ENCODE assay signal across 18 mouse cellular contexts in genomic region chr1:165365057-165365456, GRCm38 (mm10).
DNase-seq lines count a peak whose midpoint lies in the region; ATAC-seq and TF ChIP-seq lines count a peak whose summit lies in the region.
"Had no signal": no experiment of that assay in that cellular context is flagged by ENCODE, and none has a peak within 500 bp of the region (broad histone marks: within the 10 kb centered on the region; RNA-seq: fewer than 3 reads in every experiment).

No protein-coding gene starts in this region.

- no peak overlapping the region for H3K4me3 ChIP-seq in gastrocnemius, adult 2 months
- H3K4me3 ChIP-seq in lung, postnatal 0 days (ENCODE audit: low read depth, low read length): no peak overlapping the region
- no peak overlapping the region for H3K4me3 ChIP-seq in forebrain, embryonic 10.5 days
- no peak overlapping the region for H3K4me3 ChIP-seq in hindbrain, embryonic 14.5 days (replicated peaks; ENCODE audit: low read length)
- H3K4me3 ChIP-seq: limb, embryonic 12.5 days; lung, embryonic 15.5 days; megakaryocyte, embryonic 14.5 days; neural tube, embryonic 13.5 days had no signal

- 94% methylated on average over 3 of the region's 3 CpGs for WGBS in lung, postnatal 0 days
- WGBS in forebrain, embryonic 10.5 days: 88% methylated on average over 3 of the region's 3 CpGs
- 93% methylated on average over 3 of the region's 3 CpGs for WGBS in hindbrain, embryonic 14.5 days

- intact Hi-C loops in gastrocnemius, adult 2 months (cut with DNase I): no loop called here

- H3K9me3 ChIP-seq in lung, postnatal 0 days (ENCODE audit: low read length): no peaks in the 10 kb centered on the region
- H3K9me3 ChIP-seq in forebrain, embryonic 10.5 days: no peaks in the 10 kb centered on the region
- no peaks in the 10 kb centered on the region for H3K9me3 ChIP-seq in hindbrain, embryonic 14.5 days (ENCODE audit: control insufficient read depth, low read length)
- H3K9me3 ChIP-seq: limb, embryonic 12.5 days; lung, embryonic 15.5 days; megakaryocyte, embryonic 14.5 days; neural tube, embryonic 13.5 days had no signal

- no peaks in the 10 kb centered on the region for H3K27me3 ChIP-seq in lung, postnatal 0 days (replicated peaks; ENCODE audit: insufficient read depth, low read length)
- no peaks in the 10 kb centered on the region for H3K27me3 ChIP-seq in forebrain, embryonic 10.5 days (ENCODE audit: poor library complexity, severe bottlenecking)
- H3K27me3 ChIP-seq in hindbrain, embryonic 14.5 days (ENCODE audit: control insufficient read depth, insufficient read depth, low read length): no peaks in the 10 kb centered on the region
- H3K27me3 ChIP-seq: limb, embryonic 12.5 days; lung, embryonic 15.5 days; megakaryocyte, embryonic 14.5 days; neural tube, embryonic 13.5 days had no signal

- no peak for ATAC-seq in lung, postnatal 0 days
- no peak for ATAC-seq in hindbrain, embryonic 14.5 days (ENCODE audit: low FRiP score)

- no peaks in the 10 kb centered on the region for H3K4me1 ChIP-seq in lung, postnatal 0 days (ENCODE audit: insufficient read depth, low read depth, low read length)
- no peaks in the 10 kb centered on the region for H3K4me1 ChIP-seq in forebrain, embryonic 10.5 days
- H3K4me1 ChIP-seq in hindbrain, embryonic 14.5 days (replicated peaks; ENCODE audit: control insufficient read depth, insufficient read depth, low read length): no peaks in the 10 kb centered on the region
- H3K4me1 ChIP-seq: limb, embryonic 12.5 days; lung, embryonic 15.5 days; neural tube, embryonic 13.5 days had no signal

- no peak overlapping the region for H3K9ac ChIP-seq in lung, postnatal 0 days (replicated peaks; ENCODE audit: low read depth)
- no peak overlapping the region for H3K9ac ChIP-seq in hindbrain, embryonic 14.5 days
- H3K9ac ChIP-seq: limb, embryonic 12.5 days; lung, embryonic 15.5 days; neural tube, embryonic 13.5 days had no signal

- peak; percentile 36; the same call in 1 of the 2 replicates for TF ChIP-seq CTCF in gastrocnemius, adult 2 months (IDR thresholded peaks at IDR 0.05)
- peak; percentile 28; the same call in 1 of the 2 replicates for TF ChIP-seq CTCF in lung, postnatal 0 days (IDR thresholded peaks at IDR 0.05)

- no peak for TF ChIP-seq EP300 in lung, postnatal 0 days (IDR thresholded peaks at IDR 0.05)

- no peak overlapping the region for H3K27ac ChIP-seq in gastrocnemius, adult 2 months
- H3K27ac ChIP-seq in lung, postnatal 0 days (ENCODE audit: low read length): no peak overlapping the region
- H3K27ac ChIP-seq in forebrain, embryonic 10.5 days: no peak overlapping the region
- H3K27ac ChIP-seq in hindbrain, embryonic 14.5 days: no peak overlapping the region
- H3K27ac ChIP-seq: limb, embryonic 12.5 days; lung, embryonic 15.5 days; neural tube, embryonic 13.5 days had no signal

- no peak for DNase-seq in gastrocnemius, adult 2 months
- no peak for DNase-seq in gastrocnemius, postnatal 10 days
- DNase-seq in lung, postnatal 0 days (ENCODE audit: low spot score): peak; percentile 14
- DNase-seq in lung, postnatal 25 days (ENCODE audit: low spot score): no peak
- peak; percentile 5 for DNase-seq in c-Kit-negative CD71-positive TER-119-positive erythroid progenitor cells, embryonic 14.5 days (ENCODE audit: low read depth, low spot score)
- DNase-seq in thymus, postnatal 0 days (ENCODE audit: low spot score): no peak
- DNase-seq in forebrain, embryonic 10.5 days (ENCODE audit: extremely low spot score, low spot score): no peak
- DNase-seq in hindbrain, embryonic 14.5 days (ENCODE audit: low spot score): no peak
- DNase-seq: adrenal gland, adult 8-10 months; cerebellum, adult 18-20 months; gastrocnemius, postnatal 14 days; kidney, adult 11 months; kidney, postnatal 14 days; thymus, postnatal 36 days had no signal

- no peaks in the 10 kb centered on the region for H3K36me3 ChIP-seq in lung, postnatal 0 days (ENCODE audit: insufficient read depth, low read length)
- H3K36me3 ChIP-seq in forebrain, embryonic 10.5 days (replicated peaks): no peaks in the 10 kb centered on the region
- no peaks in the 10 kb centered on the region; the same call in 1 of the 2 replicates for H3K36me3 ChIP-seq in hindbrain, embryonic 14.5 days (replicated peaks; ENCODE audit: control insufficient read depth, insufficient read depth)
- H3K36me3 ChIP-seq: limb, embryonic 12.5 days; lung, embryonic 15.5 days; neural tube, embryonic 13.5 days had no signal

- no peak overlapping the region for H3K4me2 ChIP-seq in lung, postnatal 0 days (replicated peaks; ENCODE audit: low read depth, low read length)
- H3K4me2 ChIP-seq in hindbrain, embryonic 14.5 days (replicated peaks): no peak overlapping the region
- H3K4me2 ChIP-seq: limb, embryonic 12.5 days; lung, embryonic 15.5 days; neural tube, embryonic 13.5 days had no signal

Comparison
In these comparisons a context has a peak if more than half of its experiments do, and no peak if none do; other contexts are left out.
1. DNase-seq: peak in lung, postnatal 0 days (single experiment) and c-Kit-negative CD71-positive TER-119-positive erythroid progenitor cells, embryonic 14.5 days (single experiment); none in gastrocnemius, adult 2 months (single experiment), gastrocnemius, postnatal 10 days (single experiment), lung, postnatal 25 days (single experiment), thymus, postnatal 0 days (single experiment), forebrain, embryonic 10.5 days (single experiment) and hindbrain, embryonic 14.5 days (single experiment).